Mouse (Mus musculus) liver, adult 2 months (tissue): ENCODE results near the gene Zcchc14.

ENCODE experiments used
- CTCF ChIP-seq: fragments of 200-500 bp; IDR thresholded peaks from 2 replicates; pipeline ENCODE4 v1.5.1; 2011; ENCODE audit warnings: low read depth, low read length, control low read depth
- POLR2A ChIP-seq: fragments of 200-500 bp; IDR thresholded peaks from 2 replicates; pipeline ENCODE4 v1.6.1; 2011; ENCODE audit warnings: low read length, control low read depth; ENCODE audit not compliant: insufficient read depth; ENCODE audit errors: extremely low read depth

GRCm38 (mm10) chr8:121668553-121668952, 15.9 kb upstream of the Zcchc14 start:
- TF ChIP-seq CTCF: no peak
- TF ChIP-seq POLR2A: no peak
